Mouse (Mus musculus) cerebellum, adult 11-12 months (tissue): ENCODE data around the gene Arfip1.
"Not testable (repeated sequence)": the region's sequence is repeated elsewhere in the genome, so short reads cannot be mapped to it uniquely, and the experiment has no call there.

Experiments used
- DNase-seq: peaks from one replicate; pipeline ENCODE4 v3.0.0; 2022

Arfip1 gene

GRCm38 (mm10) chr3:84569587-84569986 lies 12.8 kb downstream of the Arfip1 start:
- DNase-seq, result no peak

DNA sequence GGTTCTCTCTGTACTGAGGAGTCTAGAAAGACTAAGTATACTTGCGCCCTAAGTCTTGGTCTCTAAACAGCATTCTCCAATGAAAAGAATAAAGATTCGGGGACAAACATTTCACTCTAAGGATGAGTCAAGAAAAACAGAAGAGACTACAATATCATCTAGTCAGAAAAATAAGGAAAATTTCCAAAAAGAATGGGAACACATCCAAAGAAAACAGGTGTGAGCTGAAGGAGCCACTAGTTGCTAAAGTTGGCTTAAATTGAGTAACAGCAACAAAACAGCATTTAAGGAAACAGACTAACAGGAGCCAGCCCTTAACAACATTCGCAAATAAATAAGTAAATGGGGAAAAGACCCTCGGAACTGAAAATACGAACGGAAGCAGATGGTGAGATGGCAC lies 13.9 kb downstream of the Arfip1 start:
- no peak for DNase-seq

DNA sequence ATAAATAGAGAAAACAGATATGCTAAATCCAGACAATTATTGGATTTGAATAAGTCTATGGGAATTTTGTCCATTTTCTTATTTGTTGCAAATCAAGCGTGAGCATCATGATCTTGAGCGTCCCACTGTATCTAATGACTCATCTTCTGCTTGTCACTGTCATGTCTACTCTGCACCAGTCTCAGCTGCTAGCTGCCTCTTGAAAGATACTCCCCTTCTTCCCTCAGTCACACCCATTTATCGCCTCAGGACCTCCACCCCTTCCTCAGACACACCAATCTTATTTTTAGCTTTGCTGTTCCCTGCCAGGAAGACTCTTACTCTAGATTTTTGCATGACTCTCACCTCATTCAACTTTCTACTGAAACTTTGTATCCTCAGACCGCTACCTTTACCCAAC lies 19.0 kb downstream of the Arfip1 start:
- no peak for DNase-seq

DNA sequence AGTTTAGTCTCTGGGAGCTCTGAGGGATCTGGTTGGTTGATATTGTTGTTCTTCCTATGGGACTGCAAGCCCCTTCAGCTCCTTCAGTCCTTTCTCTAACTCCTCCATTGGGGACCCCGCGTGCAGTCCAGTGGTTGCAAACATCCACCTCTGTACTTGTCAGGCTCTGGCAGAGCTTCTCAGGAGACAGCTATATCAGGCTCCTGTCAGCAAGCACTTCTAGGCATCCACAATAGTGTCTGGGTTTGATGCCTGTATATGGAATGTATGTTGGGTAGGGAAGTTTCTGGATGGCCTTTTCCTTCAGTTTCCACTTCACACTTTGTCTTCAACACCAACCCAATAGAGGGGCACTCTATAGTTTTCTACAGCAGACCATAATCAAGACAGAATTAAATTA lies 19.5 kb downstream of the Arfip1 start:
- DNase-seq, result not testable (repeated sequence)

- no peak for DNase-seq
Measured at GRCm38 (mm10) chr3:84558301-84558700, 24.1 kb downstream of the Arfip1 start.

- DNase-seq, result no peak
Measured at GRCm38 (mm10) chr3:84555780-84556179, 26.6 kb downstream of the Arfip1 start.

- no peak for DNase-seq
Measured at GRCm38 (mm10) chr3:84547177-84547576, 35.2 kb downstream of the Arfip1 start.

DNA sequence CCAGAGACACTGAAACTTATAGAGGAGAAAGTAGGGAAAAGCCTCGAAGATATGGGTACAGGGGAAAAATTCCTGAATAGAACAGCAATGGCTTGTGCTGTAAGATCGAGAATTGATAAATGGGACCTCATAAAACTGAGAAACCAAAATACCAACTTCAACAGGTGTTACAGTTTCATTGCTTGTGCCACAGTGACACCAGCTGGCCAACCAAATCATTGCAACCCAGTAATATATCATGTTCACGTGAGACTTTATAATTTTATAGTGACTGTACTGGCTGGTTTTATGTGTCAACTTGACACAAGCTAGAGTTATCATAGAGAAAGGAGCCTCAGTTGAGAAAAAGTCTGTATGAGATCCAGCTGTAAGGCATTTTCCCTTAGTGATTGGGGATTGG lies 40.0 kb downstream of the Arfip1 start:
- DNase-seq, result not testable (repeated sequence)

GRCm38 (mm10) chr3:84541881-84542280 lies 40.5 kb downstream of the Arfip1 start:
- DNase-seq, result no peak

GRCm38 (mm10) chr3:84540640-84541039 lies 41.8 kb downstream of the Arfip1 start:
- no peak for DNase-seq

DNA sequence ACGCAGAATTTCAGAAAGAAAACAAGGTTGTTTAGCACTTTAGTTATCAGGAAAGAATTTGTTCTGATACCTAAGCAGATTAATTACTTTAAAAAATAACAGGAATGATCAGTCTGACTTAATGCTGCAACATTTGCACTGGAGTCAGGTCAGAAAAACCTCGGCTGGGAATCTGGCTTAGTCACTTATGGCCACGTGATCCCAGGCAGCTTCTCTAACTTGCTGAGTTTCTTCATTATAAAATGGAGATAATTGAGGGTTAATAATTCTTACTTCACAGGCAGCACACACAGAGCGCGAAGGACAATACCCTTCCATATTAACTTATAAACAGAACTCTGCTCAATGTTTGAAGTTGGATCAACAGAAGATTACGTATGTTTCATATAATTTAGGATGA lies 45.4 kb downstream of the Arfip1 start:
- DNase-seq, result no peak

- DNase-seq, result no peak
Measured at GRCm38 (mm10) chr3:84533227-84533626, 49.2 kb downstream of the Arfip1 start.

GRCm38 (mm10) chr3:84529021-84529420 lies 53.4 kb downstream of the Arfip1 start:
- peak; percentile 40 for DNase-seq

DNA sequence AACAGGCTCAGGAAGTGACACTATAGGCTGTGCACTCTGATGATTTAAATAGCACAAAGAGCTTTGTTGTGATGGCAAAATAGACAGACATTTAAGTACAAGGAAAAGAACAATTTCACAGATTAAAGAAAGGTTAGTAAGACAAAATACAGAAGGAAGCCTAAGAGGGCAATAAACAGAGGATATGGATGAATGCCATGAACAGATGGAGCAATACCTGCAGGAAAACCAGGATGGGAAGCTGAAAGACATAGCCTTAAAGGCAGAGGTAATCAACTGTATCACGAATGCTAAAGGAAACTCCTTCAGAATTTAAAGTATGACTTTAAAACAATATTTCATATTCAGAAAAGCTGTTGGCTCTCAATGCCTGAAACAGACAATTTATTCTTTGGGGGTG lies 57.5 kb downstream of the Arfip1 start:
- no peak for DNase-seq

GRCm38 (mm10) chr3:84516163-84516562 lies 66.3 kb downstream of the Arfip1 start:
- DNase-seq, result no peak

DNA sequence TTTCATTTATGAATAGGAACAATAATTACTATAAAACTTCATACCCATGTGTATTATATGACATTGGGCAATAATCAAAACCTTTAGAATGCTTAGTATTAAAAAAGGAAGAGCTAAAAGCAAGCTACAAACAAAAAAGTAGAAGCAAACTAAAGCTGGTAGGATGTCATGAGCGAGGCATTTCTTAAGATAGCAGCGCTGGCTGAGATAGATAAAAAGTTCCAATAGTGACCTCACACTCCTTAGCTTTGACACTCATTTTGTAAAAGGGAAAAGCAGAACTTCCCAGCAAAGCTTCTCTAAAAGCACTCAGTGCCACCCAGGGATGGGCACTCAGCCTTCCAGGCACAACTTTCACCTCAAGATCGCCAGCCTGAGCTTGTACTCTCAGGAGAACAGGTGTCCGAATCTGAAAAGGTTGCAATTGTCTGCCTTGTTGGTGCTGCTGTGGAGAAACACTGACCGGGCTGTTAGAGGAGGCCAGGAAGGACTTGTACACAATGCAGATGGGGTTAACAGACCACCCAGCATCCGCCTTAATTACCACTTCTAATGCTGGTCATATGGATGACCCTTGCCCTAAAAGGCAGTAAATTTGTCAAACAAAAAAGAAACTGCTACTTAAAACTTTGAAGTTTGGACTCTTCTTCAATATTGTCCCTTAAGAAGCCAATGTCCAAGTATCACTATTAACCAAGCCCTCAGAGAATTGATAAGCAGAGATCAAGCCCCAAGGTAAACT lies 69.5 kb downstream of the Arfip1 start:
- DNase-seq, result no peak

DNA sequence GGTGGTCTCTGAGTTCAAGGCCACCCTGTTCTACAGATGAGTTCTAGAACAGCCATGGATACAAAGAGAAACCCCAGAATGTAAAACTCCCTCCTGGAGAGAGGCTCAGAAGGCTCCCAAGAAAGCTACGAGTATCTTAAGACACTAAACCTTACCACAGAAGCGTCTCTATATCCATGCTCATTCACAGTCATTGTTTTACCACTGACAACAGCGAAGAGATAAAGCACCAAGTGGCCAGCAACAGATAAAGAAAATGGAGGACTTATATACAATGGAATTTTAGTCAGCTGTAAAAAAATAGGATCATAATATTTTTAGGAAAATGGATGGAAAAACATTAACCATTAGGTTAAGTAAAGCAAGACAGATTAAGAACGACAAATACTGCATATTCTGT lies 77.2 kb downstream of the Arfip1 start:
- no peak for DNase-seq

- DNase-seq, result no peak
Measured at GRCm38 (mm10) chr3:84504291-84504690, 78.1 kb downstream of the Arfip1 start.

- DNase-seq, result no peak
Measured at GRCm38 (mm10) chr3:84502101-84502500, 80.3 kb downstream of the Arfip1 start.

- DNase-seq, result no peak
Measured at GRCm38 (mm10) chr3:84500491-84500890, 81.9 kb downstream of the Arfip1 start.

DNA sequence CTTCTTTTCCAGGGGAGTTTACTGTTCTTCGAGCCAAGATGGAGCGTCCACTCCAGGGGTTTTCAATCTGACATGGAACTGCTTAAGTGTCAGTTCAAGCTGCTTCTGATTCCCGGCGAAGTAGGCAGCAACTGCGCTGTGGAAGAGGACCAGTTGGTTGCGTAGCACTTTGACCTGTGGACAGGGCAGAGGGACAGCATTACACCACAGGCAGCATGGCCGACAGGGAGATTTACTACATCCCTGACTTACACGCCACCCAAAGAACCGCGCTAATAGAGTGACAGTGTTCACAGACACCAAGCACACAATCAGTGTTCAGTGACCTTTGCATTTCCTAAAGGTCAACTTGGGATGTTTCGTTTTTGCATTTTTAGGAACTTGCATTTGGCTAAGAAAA lies 84.7 kb downstream of the Arfip1 start:
- no peak for DNase-seq

GRCm38 (mm10) chr3:84492657-84493056 lies 89.8 kb downstream of the Arfip1 start:
- DNase-seq, result no peak

DNA sequence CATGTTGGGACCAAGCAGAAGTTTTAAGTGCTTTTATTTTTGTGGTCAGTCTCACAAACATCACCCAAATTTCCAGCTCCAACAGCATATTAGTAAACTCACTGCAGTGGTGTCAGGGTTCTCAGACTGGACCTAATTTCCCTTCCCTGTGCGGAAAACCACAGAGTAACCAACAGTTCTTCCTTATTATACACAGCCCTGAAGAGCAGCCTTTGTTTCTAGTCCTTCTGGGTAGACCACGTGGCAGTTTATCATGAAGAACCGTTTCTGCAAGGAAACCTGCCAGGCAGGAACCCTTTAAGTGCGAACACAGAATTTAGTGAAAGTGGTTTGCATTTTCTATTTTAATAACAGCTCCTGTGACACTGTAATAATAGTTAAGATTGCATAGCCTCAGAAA lies 90.3 kb downstream of the Arfip1 start:
- no peak for DNase-seq

DNA sequence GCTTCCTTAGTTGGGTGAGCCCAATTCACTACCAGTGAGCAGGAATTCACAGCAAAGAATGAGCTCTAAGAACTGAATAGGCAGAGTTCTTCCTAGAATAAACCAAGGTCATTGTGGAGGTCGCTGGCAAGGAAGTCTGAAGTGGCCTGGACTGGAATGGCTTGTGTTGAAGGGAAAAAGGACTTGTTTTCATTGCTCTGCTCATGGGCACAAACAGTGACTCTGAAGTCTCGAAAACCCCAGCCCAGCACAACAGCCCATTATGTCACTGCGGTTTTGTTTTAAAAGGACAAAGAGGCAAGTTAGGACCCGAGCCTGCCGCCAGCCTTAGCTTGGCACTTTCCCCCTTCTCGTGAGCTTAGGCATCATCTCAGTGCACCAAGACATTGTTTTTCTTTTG lies 93.7 kb downstream of the Arfip1 start:
- peak; percentile 31 for DNase-seq

GRCm38 (mm10) chr3:84484891-84485290 lies 97.5 kb downstream of the Arfip1 start:
- DNase-seq, result no peak
